Mouse (Mus musculus): ENCODE results near the gene Tlr9.

DNA sequence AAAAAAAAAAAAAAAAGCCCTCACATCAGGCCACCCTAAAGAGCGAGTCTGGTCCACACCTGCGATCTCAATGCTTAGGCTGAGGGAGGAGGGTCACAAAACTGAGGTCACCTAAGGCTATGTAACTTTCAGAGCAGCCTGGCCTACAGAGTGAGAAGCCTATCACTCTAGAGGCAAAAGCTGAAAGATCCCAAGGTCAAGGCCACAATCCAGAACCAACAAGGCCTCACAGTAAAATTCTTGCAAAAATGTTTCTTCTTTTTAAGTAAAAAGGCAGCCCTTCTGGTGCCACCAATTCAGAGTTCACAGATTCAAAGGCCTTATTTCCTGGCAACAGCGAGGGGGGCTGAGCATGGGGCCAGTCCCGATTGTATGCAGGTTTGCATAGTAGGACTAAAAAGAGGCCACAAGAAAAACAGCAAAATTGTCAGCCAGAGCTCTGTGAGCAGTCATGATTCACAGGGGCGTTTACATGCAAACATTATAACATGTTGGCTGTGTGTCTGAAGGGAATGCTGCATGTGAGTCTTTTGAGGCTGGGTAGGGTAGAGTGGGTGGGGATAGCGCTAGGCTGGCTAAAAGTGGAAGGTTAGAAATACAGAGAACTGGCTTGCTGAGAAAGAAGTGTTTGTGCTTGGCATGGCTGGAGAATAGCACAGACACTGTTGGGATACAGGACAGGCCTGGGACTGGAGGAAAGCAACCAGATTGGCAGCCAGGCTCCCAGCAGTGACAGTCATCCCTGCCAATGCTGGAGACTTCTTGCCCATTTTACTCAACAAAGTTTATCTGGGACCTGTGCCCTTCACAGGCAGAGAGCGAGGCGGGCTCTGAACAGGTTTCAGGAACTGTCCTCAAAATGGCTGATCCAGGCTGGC lies 28.2 kb upstream of the Tlr9 start:
- TF ChIP-seq POLR2A (IDR thresholded peaks at IDR 0.05; ENCODE audit: low read depth, low read length) (no peak), CTCF (conservative IDR thresholded peaks at IDR 0.05; ENCODE audit: insufficient read depth, insufficient read length, low read depth, low read length) (no peak)

Data from kidney, adult 2 months (tissue).